Mouse (Mus musculus) embryonic facial prominence, embryonic 11.5 days (tissue): ENCODE measurements at regions not wholly inside any gene's neighbourhood (a gene's known extent, or its start where the extent isn't known, plus 50 kb on each side); places are given as distances from the start of the nearest gene placed in this dataset.

Source experiments
- ATAC-seq: fragments of 200-750 bp; cut with Nextera tagmentation; replicated peaks from 2 replicates; pipeline ENCODE4 v1.8.0; 2017; ENCODE audit warnings: low read depth; ENCODE audit not compliant: insufficient number of reproducible peaks, low FRiP score, low TSS enrichment
- DNase-seq: peaks from one replicate; pipeline ENCODE4 v3.0.0-alpha.2; 2015; ENCODE audit warnings: low spot score
- H3K27ac ChIP-seq: fragments of 300-500 bp; sonication (generic); replicated peaks from 2 replicates; pipeline ENCODE4 v1.5.1; 2014; ENCODE audit warnings: mild to moderate bottlenecking, low read depth, low read length, control low read depth
- H3K27me3 ChIP-seq: fragments of 300-500 bp; sonication (generic); 2 replicates; pipeline ENCODE4 v1.6.1; 2014; ENCODE audit warnings: mild to moderate bottlenecking, low read length, moderate library complexity, mixed read lengths; ENCODE audit not compliant: control insufficient read depth, insufficient read depth
- H3K36me3 ChIP-seq: fragments of 300-500 bp; sonication (generic); replicated peaks from 2 replicates; pipeline ENCODE4 v1.6.1; 2014; ENCODE audit warnings: low read depth, mild to moderate bottlenecking, low read length, moderate library complexity, mixed read lengths; ENCODE audit not compliant: control insufficient read depth, insufficient read depth
- H3K4me1 ChIP-seq: fragments of 300-500 bp; sonication (generic); 2 replicates; pipeline ENCODE4 v1.6.1; 2014; ENCODE audit warnings: low read length, mixed read lengths; ENCODE audit not compliant: control insufficient read depth, insufficient read depth
- H3K4me2 ChIP-seq: fragments of 300-500 bp; sonication (generic); 2 replicates; pipeline ENCODE4 v1.6.1; 2014; ENCODE audit warnings: low read depth, mild to moderate bottlenecking, control low read depth, low read length, moderate library complexity
- H3K4me3 ChIP-seq: fragments of 300-500 bp; sonication (generic); 2 replicates; pipeline ENCODE4 v1.5.1; 2014; ENCODE audit warnings: low read depth, low read length, control low read depth
- H3K9ac ChIP-seq: fragments of 300-500 bp; sonication (generic); replicated peaks from 2 replicates; pipeline ENCODE4 v1.6.1; 2014; ENCODE audit warnings: mild to moderate bottlenecking, control low read depth, low read length
- H3K9me3 ChIP-seq: fragments of 300-500 bp; sonication (generic); replicated peaks from 2 replicates; pipeline ENCODE4 v1.6.1; 2016; ENCODE audit warnings: mild to moderate bottlenecking, low read length, inconsistent platforms, mixed read lengths; ENCODE audit not compliant: control insufficient read depth
- WGBS: fragments of 180-500 bp; shearing (Covaris S2); extraction: QIAGEN DNeasy Blood & Tissue Kit; methylation state at CpG from one replicate; pipeline ENCODE4 v1.1.7; 2014; 5-methylcytosine and 5-hydroxymethylcytosine counted together

GRCm38 (mm10) chr14:16151815-16152214 is 97.3 kb upstream of the Ngly1 start:
- Histone ChIP-seq H3K9me3 (no peaks in the 10 kb centered on the region), H3K36me3 (no peaks in the 10 kb centered on the region), H3K4me3 (no peak overlapping the region), H3K27me3 (no peaks in the 10 kb centered on the region), H3K4me1 (no peaks in the 10 kb centered on the region), H3K27ac (no peak overlapping the region), H3K9ac (no peak overlapping the region), H3K4me2 (no peak overlapping the region)
- DNase-seq (no peak), ATAC-seq (no peak)
- 82% methylated on average over 3 of the region's 3 CpGs for WGBS

GRCm38 (mm10) chr14:16152702-16153101 is 96.4 kb upstream of the Ngly1 start:
- Histone ChIP-seq H3K27ac (no peak overlapping the region), H3K27me3 (no peaks in the 10 kb centered on the region), H3K9ac (no peak overlapping the region), H3K4me3 (no peak overlapping the region), H3K4me1 (no peaks in the 10 kb centered on the region), H3K4me2 (no peak overlapping the region), H3K36me3 (no peaks in the 10 kb centered on the region), H3K9me3 (no peaks in the 10 kb centered on the region)
- 57% methylated on average over 3 of the region's 3 CpGs for WGBS
- no peak for ATAC-seq
- DNase-seq: no peak

DNA sequence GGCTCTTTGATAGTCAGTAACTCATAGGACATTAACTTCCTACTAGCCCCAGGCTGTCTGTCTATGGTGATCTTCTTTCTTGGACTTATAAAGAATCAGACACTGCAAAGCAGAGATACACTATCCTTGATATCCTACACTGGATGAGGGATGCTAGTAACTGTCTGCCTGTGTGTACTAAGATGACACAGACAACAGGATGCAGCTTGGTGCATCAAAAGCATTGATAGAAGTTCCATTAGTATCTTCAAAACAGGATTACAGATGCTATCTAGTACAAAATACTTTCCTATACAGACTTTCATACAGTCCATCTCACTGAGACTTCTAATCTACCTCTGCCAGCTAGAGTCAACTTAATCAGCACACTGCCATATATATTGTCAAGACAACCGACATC is 94.0 kb upstream of the Ngly1 start:
- no peaks in the 10 kb centered on the region for H3K4me1 ChIP-seq
- H3K4me2 ChIP-seq: no peak overlapping the region
- 88% methylated on average over 1 of the region's 1 CpGs for WGBS
- H3K9ac ChIP-seq: no peak overlapping the region
- no peak for ATAC-seq
- no peak overlapping the region for H3K4me3 ChIP-seq
- H3K36me3 ChIP-seq: no peaks in the 10 kb centered on the region
- no peak overlapping the region for H3K27ac ChIP-seq
- no peak for DNase-seq
- H3K27me3 ChIP-seq: no peaks in the 10 kb centered on the region
- no peaks in the 10 kb centered on the region for H3K9me3 ChIP-seq

DNA sequence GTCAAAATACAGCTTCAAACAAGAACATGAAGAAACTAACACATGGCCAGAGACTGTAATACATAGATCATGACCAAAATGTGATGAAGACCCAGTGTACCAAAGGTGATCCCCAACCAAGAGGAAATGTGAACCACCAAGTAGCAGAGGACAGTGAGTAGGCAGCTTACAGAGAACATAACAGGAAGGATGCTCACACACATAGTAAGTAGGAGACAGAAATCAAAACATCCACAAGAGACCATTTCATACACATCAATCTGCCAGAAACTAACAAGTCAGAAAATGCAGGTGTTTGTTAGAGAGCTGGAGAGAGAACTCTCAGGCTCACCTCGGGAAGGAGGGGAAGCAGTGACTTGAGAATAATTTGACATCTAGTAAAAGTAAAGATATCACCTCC is 78.9 kb upstream of the Ngly1 start:
- Histone ChIP-seq H3K9ac (no peak overlapping the region), H3K27me3 (no peaks in the 10 kb centered on the region), H3K9me3 (no peaks in the 10 kb centered on the region), H3K4me3 (no peak overlapping the region), H3K4me2 (no peak overlapping the region), H3K36me3 (no peaks in the 10 kb centered on the region), H3K27ac (no peak overlapping the region), H3K4me1 (no peaks in the 10 kb centered on the region)
- ATAC-seq: no peak
- no peak for DNase-seq
- 48% methylated on average over 1 of the region's 1 CpGs for WGBS

DNA sequence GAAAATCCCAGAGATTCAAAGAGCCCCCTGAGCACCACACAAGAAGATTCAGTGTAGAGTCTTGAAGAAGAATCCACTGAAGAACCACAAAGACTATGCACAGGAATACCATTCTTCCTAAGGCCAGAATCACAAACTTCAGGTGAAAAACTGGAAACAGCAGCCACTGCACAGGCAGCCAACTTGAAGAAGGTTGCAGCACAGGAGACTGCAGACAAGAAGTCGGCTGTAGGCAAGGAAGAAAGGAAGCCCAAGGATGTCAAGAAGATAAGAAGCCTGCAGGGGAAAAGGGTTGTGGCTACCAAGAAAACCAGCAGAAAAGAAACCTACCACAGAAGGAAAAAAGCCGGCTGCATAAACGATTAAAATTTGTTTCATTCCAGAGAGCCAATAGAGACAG is 76.8 kb upstream of the Ngly1 start:
- Histone ChIP-seq H3K4me2 (no peak overlapping the region), H3K27ac (no peak overlapping the region), H3K9me3 (no peaks in the 10 kb centered on the region), H3K4me1 (no peaks in the 10 kb centered on the region), H3K4me3 (no peak overlapping the region), H3K36me3 (no peaks in the 10 kb centered on the region), H3K27me3 (no peaks in the 10 kb centered on the region), H3K9ac (no peak overlapping the region)
- ATAC-seq: no peak
- DNase-seq: no peak
- 85% methylated on average over 3 of the region's 3 CpGs for WGBS

GRCm38 (mm10) chr14:16173292-16173691 is 75.8 kb upstream of the Ngly1 start:
- no peaks in the 10 kb centered on the region for H3K4me1 ChIP-seq
- H3K9me3 ChIP-seq: no peaks in the 10 kb centered on the region
- no peak overlapping the region for H3K4me2 ChIP-seq
- 64% methylated on average over 3 of the region's 3 CpGs for WGBS
- H3K27me3 ChIP-seq: no peaks in the 10 kb centered on the region
- no peak overlapping the region for H3K9ac ChIP-seq
- ATAC-seq (no peak), DNase-seq (no peak)
- H3K27ac ChIP-seq: no peak overlapping the region
- no peak overlapping the region for H3K4me3 ChIP-seq
- no peaks in the 10 kb centered on the region for H3K36me3 ChIP-seq

GRCm38 (mm10) chr14:16178227-16178626 is 70.9 kb upstream of the Ngly1 start:
- Histone ChIP-seq H3K27ac (no peak overlapping the region), H3K9ac (no peak overlapping the region), H3K4me2 (no peak overlapping the region), H3K27me3 (no peaks in the 10 kb centered on the region), H3K4me1 (no peaks in the 10 kb centered on the region), H3K4me3 (no peak overlapping the region), H3K9me3 (no peaks in the 10 kb centered on the region), H3K36me3 (no peaks in the 10 kb centered on the region)
- ATAC-seq (no peak), DNase-seq (no peak)
- WGBS: 92% methylated on average over 3 of the region's 3 CpGs

- no peaks in the 10 kb centered on the region for H3K27me3 ChIP-seq
- no peaks in the 10 kb centered on the region for H3K9me3 ChIP-seq
- 78% methylated on average over 2 of the region's 2 CpGs for WGBS
- no peak overlapping the region for H3K4me2 ChIP-seq
- ATAC-seq (no peak), DNase-seq (no peak)
- no peak overlapping the region for H3K27ac ChIP-seq
- no peak overlapping the region for H3K4me3 ChIP-seq
- no peak overlapping the region for H3K9ac ChIP-seq
- H3K4me1 ChIP-seq: no peaks in the 10 kb centered on the region
- no peaks in the 10 kb centered on the region for H3K36me3 ChIP-seq
These were observed 67.3 kb upstream of the Ngly1 start for GRCm38 (mm10) chr14:16181822-16182221.

DNA sequence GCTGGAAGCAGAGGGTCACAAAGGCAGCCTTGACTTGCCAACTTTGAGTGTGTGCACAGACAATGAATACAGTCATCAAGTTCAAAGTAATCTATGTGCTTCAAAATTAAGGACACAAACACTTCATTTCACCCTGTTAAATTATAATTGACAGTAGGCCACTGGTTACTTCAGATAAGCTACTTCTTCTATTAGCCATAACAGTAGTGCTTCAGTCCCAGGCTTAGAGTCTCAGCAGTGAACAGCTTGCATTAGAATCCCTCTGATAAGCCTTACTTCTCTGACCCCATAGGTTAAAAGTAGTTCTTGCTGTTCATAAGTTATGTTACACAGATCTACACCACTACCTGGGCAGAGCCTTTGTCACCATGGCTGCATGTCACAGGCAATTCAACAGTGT is 63.8 kb upstream of the Ngly1 start:
- H3K27ac ChIP-seq: no peak overlapping the region

More for the DNA sequence above, 63.8 kb upstream of the Ngly1 start:
- Histone ChIP-seq H3K4me2 (no peak overlapping the region), H3K4me1 (no peaks in the 10 kb centered on the region), H3K27me3 (no peaks in the 10 kb centered on the region), H3K9ac (no peak overlapping the region), H3K9me3 (no peaks in the 10 kb centered on the region), H3K36me3 (no peaks in the 10 kb centered on the region), H3K4me3 (no peak overlapping the region)
- DNase-seq (no peak), ATAC-seq (no peak)
